Mouse (Mus musculus) kidney, embryonic 14.5 days (tissue): ENCODE results near the gene Fry. TPM values are rescaled to one million over a fixed set of nuclear protein-coding genes. Genes with fewer than 3 reads are reported as not detected.

Experiments used
- ATAC-seq: fragments of 200-750 bp; cut with Nextera tagmentation; 2 replicates; pipeline ENCODE4 v1.8.0; 2017; ENCODE audit warnings: moderate number of reproducible peaks, mild to moderate bottlenecking, moderate TSS enrichment, moderate library complexity; ENCODE audit not compliant: low FRiP score, low TSS enrichment
- H3K27ac ChIP-seq: fragments of 300-500 bp; sonication (generic); 2 replicates; pipeline ENCODE4 v1.5.1; 2014; ENCODE audit warnings: low read depth, mild to moderate bottlenecking, low read length, moderate library complexity, mixed read lengths
- H3K27me3 ChIP-seq: fragments of 300-500 bp; sonication (generic); 2 replicates; pipeline ENCODE4 v1.6.1; 2014; ENCODE audit warnings: mild to moderate bottlenecking, low read length; ENCODE audit not compliant: control insufficient read depth, insufficient read depth
- H3K36me3 ChIP-seq: fragments of 300-500 bp; sonication (generic); 2 replicates; pipeline ENCODE4 v1.6.1; 2014; ENCODE audit warnings: low read length, mixed read lengths; ENCODE audit not compliant: control insufficient read depth, insufficient read depth
- H3K4me1 ChIP-seq: fragments of 300-500 bp; sonication (generic); 2 replicates; pipeline ENCODE4 v1.6.1; 2014; ENCODE audit warnings: low read length, mixed read lengths; ENCODE audit not compliant: control insufficient read depth, insufficient read depth
- H3K4me2 ChIP-seq: fragments of 300-500 bp; sonication (generic); replicated peaks from 2 replicates; pipeline ENCODE4 v1.6.1; 2014; ENCODE audit warnings: low read depth, mild to moderate bottlenecking, low read length
- H3K4me3 ChIP-seq: fragments of 300-500 bp; sonication (generic); 2 replicates; pipeline ENCODE4 v1.5.1; 2014; ENCODE audit warnings: mild to moderate bottlenecking, low read length
- H3K9ac ChIP-seq: fragments of 300-500 bp; sonication (generic); 2 replicates; pipeline ENCODE4 v1.6.1; 2014; ENCODE audit warnings: low read depth, mild to moderate bottlenecking, low read length, moderate library complexity
- H3K9me3 ChIP-seq: fragments of 300-500 bp; sonication (generic); 2 replicates; pipeline ENCODE4 v1.6.1; 2016; ENCODE audit warnings: low read length; ENCODE audit not compliant: control insufficient read depth
- WGBS: fragments of 180-500 bp; shearing (Covaris S2); extraction: QIAGEN DNeasy Blood & Tissue Kit; methylation state at CpG from one replicate; pipeline ENCODE4 v1.1.7; 2014; 5-methylcytosine and 5-hydroxymethylcytosine counted together
- polyA plus RNA-seq: library from polyadenylated mRNA; unstranded; fragments of >200 nt; fragmentation: Nextera tagmentation; extraction: Ambion mirVana; gene quantifications from 2 replicates; pipeline ENCODE4 v1.2.1, GENCODE M21; 2014

Fry gene
- polyA plus RNA-seq, 1 experiment from 2014 or later: 8.0 TPM

GRCm38 (mm10) chr5:150120676-150121075 lies 2.2 kb downstream of the Fry start:
- ATAC-seq: no peak

GRCm38 (mm10) chr5:150122095-150122494 lies 3.6 kb downstream of the Fry start:
- no peak overlapping the region for H3K4me3 ChIP-seq
- no peaks in the 10 kb centered on the region for H3K36me3 ChIP-seq
- no peak overlapping the region for H3K9ac ChIP-seq
- H3K27me3 ChIP-seq: no peaks in the 10 kb centered on the region
- 0 out of 2 replicates have a peak, but pooled peaks cover 4% of the 10 kb centered on the region for H3K4me1 ChIP-seq
- no peak for ATAC-seq
- H3K9me3 ChIP-seq: peaks cover 4% of the 10 kb centered on the region; the same call in 1 of the 2 replicates
- no peak overlapping the region for H3K27ac ChIP-seq
- no peak overlapping the region for H3K4me2 ChIP-seq
- WGBS: 72% methylated on average over 4 of the region's 4 CpGs

More at GRCm38 (mm10) chr5:150120676-150121075, 2.2 kb downstream of the Fry start:
- Histone ChIP-seq H3K4me2 (no peak overlapping the region), H3K27me3 (no peaks in the 10 kb centered on the region), H3K9me3 (peaks cover 6% of the 10 kb centered on the region; the same call in 1 of the 2 replicates), H3K4me3 (no peak overlapping the region), H3K27ac (no peak overlapping the region), H3K9ac (no peak overlapping the region), H3K36me3 (no peaks in the 10 kb centered on the region), H3K4me1 (0 out of 2 replicates have a peak, but pooled peaks cover 4% of the 10 kb centered on the region)
- WGBS: 91% methylated on average over 8 of the region's 8 CpGs

GRCm38 (mm10) chr5:150122571-150122970 lies 4.1 kb downstream of the Fry start:
- Histone ChIP-seq H3K27ac (no peak overlapping the region), H3K36me3 (no peaks in the 10 kb centered on the region), H3K27me3 (no peaks in the 10 kb centered on the region), H3K9ac (no peak overlapping the region), H3K4me2 (no peak overlapping the region), H3K4me1 (0 out of 2 replicates have a peak, but pooled peaks cover 4% of the 10 kb centered on the region), H3K4me3 (no peak overlapping the region), H3K9me3 (0 out of 2 replicates have a peak, but pooled peaks cover 2% of the 10 kb centered on the region)
- WGBS: 75% methylated on average over 2 of the region's 2 CpGs
- ATAC-seq: no peak

- no peak overlapping the region for H3K27ac ChIP-seq
- H3K9ac ChIP-seq: no peak overlapping the region
- H3K4me1 ChIP-seq: no peaks in the 10 kb centered on the region
- 0 out of 2 replicates have a peak, but pooled peaks cover 2% of the 10 kb centered on the region for H3K9me3 ChIP-seq
- no peak for ATAC-seq
- WGBS: 85% methylated on average over 9 of the region's 9 CpGs
- H3K36me3 ChIP-seq: no peaks in the 10 kb centered on the region
- H3K27me3 ChIP-seq: no peaks in the 10 kb centered on the region
- no peak overlapping the region for H3K4me3 ChIP-seq
- no peak overlapping the region for H3K4me2 ChIP-seq
Measured at GRCm38 (mm10) chr5:150125920-150126319, 7.5 kb downstream of the Fry start.

- 84% methylated on average over 8 of the region's 8 CpGs for WGBS
- Histone ChIP-seq H3K4me3 (no peak overlapping the region), H3K27ac (no peak overlapping the region), H3K9me3 (0 out of 2 replicates have a peak, but pooled peaks cover under 1% of the 10 kb centered on the region), H3K4me1 (no peaks in the 10 kb centered on the region), H3K27me3 (no peaks in the 10 kb centered on the region), H3K4me2 (no peak overlapping the region), H3K36me3 (no peaks in the 10 kb centered on the region), H3K9ac (no peak overlapping the region)
- no peak for ATAC-seq
Measured at GRCm38 (mm10) chr5:150128432-150128831, 10.0 kb downstream of the Fry start.

- WGBS: 80% methylated on average over 7 of the region's 7 CpGs
Measured at GRCm38 (mm10) chr5:150130144-150130543, 11.7 kb downstream of the Fry start.

GRCm38 (mm10) chr5:150131166-150131565 lies 12.7 kb downstream of the Fry start:
- no peak for ATAC-seq
- Histone ChIP-seq H3K36me3 (no peaks in the 10 kb centered on the region), H3K27me3 (no peaks in the 10 kb centered on the region), H3K9me3 (no peaks in the 10 kb centered on the region), H3K4me1 (no peaks in the 10 kb centered on the region), H3K9ac (no peak overlapping the region), H3K27ac (no peak overlapping the region), H3K4me2 (no peak overlapping the region), H3K4me3 (no peak overlapping the region)
- 83% methylated on average over 7 of the region's 7 CpGs for WGBS

More at GRCm38 (mm10) chr5:150130144-150130543, 11.7 kb downstream of the Fry start:
- Histone ChIP-seq H3K27ac (no peak overlapping the region), H3K36me3 (no peaks in the 10 kb centered on the region), H3K4me3 (no peak overlapping the region), H3K27me3 (no peaks in the 10 kb centered on the region), H3K9me3 (no peaks in the 10 kb centered on the region), H3K9ac (no peak overlapping the region), H3K4me1 (no peaks in the 10 kb centered on the region), H3K4me2 (no peak overlapping the region)
- no peak for ATAC-seq

GRCm38 (mm10) chr5:150134651-150135050 lies 16.2 kb downstream of the Fry start:
- no peaks in the 10 kb centered on the region for H3K27me3 ChIP-seq
- H3K9ac ChIP-seq: no peak overlapping the region
- no peak for ATAC-seq
- no peak overlapping the region for H3K27ac ChIP-seq
- no peaks in the 10 kb centered on the region for H3K4me1 ChIP-seq
- H3K9me3 ChIP-seq: no peaks in the 10 kb centered on the region
- 68% methylated on average over 3 of the region's 3 CpGs for WGBS
- H3K4me3 ChIP-seq: no peak overlapping the region
- no peak overlapping the region for H3K4me2 ChIP-seq
- no peaks in the 10 kb centered on the region for H3K36me3 ChIP-seq

GRCm38 (mm10) chr5:150135529-150135928 lies 17.1 kb downstream of the Fry start:
- H3K9ac ChIP-seq: no peak overlapping the region
- H3K4me3 ChIP-seq: no peak overlapping the region
- no peaks in the 10 kb centered on the region for H3K4me1 ChIP-seq
- ATAC-seq: no peak
- no peak overlapping the region for H3K27ac ChIP-seq
- 85% methylated on average over 13 of the region's 13 CpGs for WGBS
- no peak overlapping the region for H3K4me2 ChIP-seq
- no peaks in the 10 kb centered on the region for H3K9me3 ChIP-seq
- H3K27me3 ChIP-seq: no peaks in the 10 kb centered on the region
- no peaks in the 10 kb centered on the region for H3K36me3 ChIP-seq
